Mouse (Mus musculus) kidney, adult 2 months (tissue): ENCODE results near the gene Zfp446. TPM values are rescaled to one million over a fixed set of nuclear protein-coding genes. Genes with fewer than 3 reads are reported as not detected.
A peak's percentile ranks its signal among the peaks of the same experiment; 100 is the strongest.

Source experiments
- DNase-seq: peaks from one replicate; pipeline ENCODE4 v3.0.0; 2021
- H3K27ac ChIP-seq: fragments of 200-500 bp; 2 replicates; pipeline ENCODE4 v1.5.1; 2012; ENCODE audit warnings: low read depth, low read length, control low read depth, inconsistent platforms; ENCODE audit not compliant: insufficient read depth
- H3K27me3 ChIP-seq: fragments of 200-500 bp; replicated peaks from 2 replicates; pipeline ENCODE4 v1.6.1; 2012; ENCODE audit warnings: mild to moderate bottlenecking, moderate library complexity, low read length, inconsistent platforms; ENCODE audit not compliant: control insufficient read depth, insufficient read depth
- H3K36me3 ChIP-seq: fragments of 200-500 bp; 2 replicates; pipeline ENCODE4 v1.6.1; 2012; ENCODE audit warnings: mild to moderate bottlenecking, moderate library complexity, low read length, inconsistent platforms; ENCODE audit not compliant: control insufficient read depth, insufficient read depth
- H3K4me1 ChIP-seq: fragments of 200-500 bp; 2 replicates; pipeline ENCODE4 v1.6.1; 2011; ENCODE audit warnings: low read length; ENCODE audit not compliant: control insufficient read depth, insufficient read depth
- H3K4me3 ChIP-seq: fragments of 200-500 bp; 2 replicates; pipeline ENCODE4 v1.5.1; 2011; ENCODE audit warnings: mild to moderate bottlenecking, low read depth, low read length, control low read depth; ENCODE audit not compliant: insufficient read depth
- CTCF ChIP-seq: fragments of 200-500 bp; conservative IDR thresholded peaks from 2 replicates; pipeline ENCODE4 v1.5.1; 2011; ENCODE audit warnings: low read depth, mild to moderate bottlenecking, control low read depth, low read length, moderate library complexity, mixed read lengths; ENCODE audit not compliant: insufficient read depth, insufficient read length
- POLR2A ChIP-seq: fragments of 200-500 bp; IDR thresholded peaks from one replicate; pipeline ENCODE4 v1.6.1; 2011; ENCODE audit warnings: low read depth, low read length, control low read depth
- WGBS: fragments of 180-500 bp; shearing (Covaris S2); methylation state at CpG from one replicate; pipeline ENCODE4 v1.1.7; 2018; 5-methylcytosine and 5-hydroxymethylcytosine counted together
- polyA plus RNA-seq: library from polyadenylated mRNA; depleted of rRNA; stranded (reverse); fragments of >200 nt; gene quantifications from 2 replicates; pipeline ENCODE4 v1.2.3, GENCODE M21; 2012

Gene Zfp446
- polyA plus RNA-seq, 1 experiment = 5.4 TPM

DNA sequence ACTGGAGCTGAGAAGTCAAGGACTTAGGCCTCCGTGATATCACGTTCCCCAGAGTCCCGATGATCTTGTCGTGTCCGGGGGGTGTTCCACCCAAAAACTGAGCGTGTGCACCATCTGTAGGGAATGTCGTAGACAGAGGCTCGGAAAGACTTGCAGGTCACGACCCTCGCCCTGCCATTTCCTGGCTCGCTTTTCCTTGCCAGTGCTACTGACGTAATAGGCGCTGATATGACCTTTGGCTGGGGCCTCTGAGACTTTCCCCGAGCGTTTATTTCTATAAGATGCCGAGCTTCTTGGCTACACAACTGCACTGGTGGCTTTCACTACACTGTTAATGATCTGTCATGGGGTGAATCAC, 27.8 kb upstream of the Zfp446 start:
- Histone ChIP-seq H3K4me3 (peak overlapping the region; percentile 76), H3K27ac (peak overlapping the region; percentile 32; the same call in 1 of the 2 replicates), H3K36me3 (no peaks in the 10 kb centered on the region), H3K27me3 (no peaks in the 10 kb centered on the region), H3K4me1 (no peaks in the 10 kb centered on the region)
- no peak for TF ChIP-seq POLR2A
- no peak for TF ChIP-seq CTCF
- no peak for DNase-seq
- WGBS = 3% methylated on average over 16 of the region's 16 CpGs

GRCm38 (mm10) chr7:12954896-12955295, 22.8 kb upstream of the Zfp446 start:
- H3K4me1 ChIP-seq = no peaks in the 10 kb centered on the region
- no peaks in the 10 kb centered on the region for H3K27me3 ChIP-seq
- 39% methylated on average over 3 of the region's 3 CpGs for WGBS
- H3K4me3 ChIP-seq = no peak overlapping the region
- TF ChIP-seq POLR2A = no peak
- 0 out of 2 replicates have a peak, but pooled peaks have one; percentile 7 for TF ChIP-seq CTCF
- H3K36me3 ChIP-seq = no peaks in the 10 kb centered on the region
- no peak overlapping the region for H3K27ac ChIP-seq
- no peak for DNase-seq

GRCm38 (mm10) chr7:12957511-12957910, 20.1 kb upstream of the Zfp446 start:
- Histone ChIP-seq H3K4me1 (no peaks in the 10 kb centered on the region), H3K4me3 (no peak overlapping the region), H3K36me3 (no peaks in the 10 kb centered on the region), H3K27ac (no peak overlapping the region), H3K27me3 (no peaks in the 10 kb centered on the region)
- TF ChIP-seq POLR2A = no peak
- TF ChIP-seq CTCF = no peak
- no peak for DNase-seq
- 67% methylated on average over 5 of the region's 5 CpGs for WGBS

- no peak for TF ChIP-seq CTCF
- no peak for TF ChIP-seq POLR2A
- Histone ChIP-seq H3K4me1 (no peaks in the 10 kb centered on the region), H3K27me3 (no peaks in the 10 kb centered on the region), H3K27ac (no peak overlapping the region), H3K36me3 (no peaks in the 10 kb centered on the region), H3K4me3 (no peak overlapping the region)
- no peak for DNase-seq
- WGBS = 79% methylated on average over 4 of the region's 4 CpGs
These were observed 18.7 kb upstream of the Zfp446 start for GRCm38 (mm10) chr7:12958948-12959347.

DNA sequence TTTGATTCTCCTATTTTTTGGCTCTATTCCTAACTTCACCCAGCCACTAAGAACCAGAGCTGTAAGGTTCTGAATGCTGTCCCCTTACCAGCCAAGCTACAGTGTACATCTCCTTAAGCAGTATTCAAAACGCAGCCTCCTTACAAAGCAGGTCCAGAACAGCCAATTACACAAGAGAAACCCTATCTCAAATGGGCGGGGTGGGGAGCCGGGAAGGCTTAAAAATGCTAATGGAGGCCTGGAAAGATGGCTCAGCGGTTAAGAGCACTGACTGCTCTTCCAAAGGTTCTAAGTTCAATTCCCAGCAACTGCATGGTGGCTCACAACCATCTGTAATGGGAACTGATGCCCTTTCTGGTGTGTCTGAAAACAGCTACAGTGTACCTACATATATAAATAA, 17.9 kb upstream of the Zfp446 start:
- TF ChIP-seq CTCF (no peak), POLR2A (no peak)
- H3K27me3 ChIP-seq = no peaks in the 10 kb centered on the region
- no peak for DNase-seq
- no peak overlapping the region for H3K27ac ChIP-seq
- no peak overlapping the region for H3K4me3 ChIP-seq
- no peaks in the 10 kb centered on the region for H3K36me3 ChIP-seq
- H3K4me1 ChIP-seq = no peaks in the 10 kb centered on the region
- WGBS = 45% methylated on average over 4 of the region's 4 CpGs

- H3K27ac ChIP-seq = peak overlapping the region; percentile 75
- TF ChIP-seq CTCF (no peak), POLR2A (no peak)
- 3% methylated on average over 29 of the region's 29 CpGs for WGBS
- H3K36me3 ChIP-seq = no peaks in the 10 kb centered on the region
- H3K4me1 ChIP-seq = 0 out of 2 replicates have a peak, but pooled peaks cover 3% of the 10 kb centered on the region
- H3K27me3 ChIP-seq = no peaks in the 10 kb centered on the region
- peak overlapping the region; percentile 68 for H3K4me3 ChIP-seq
- peak; percentile 68 for DNase-seq
These were observed 16.0 kb upstream of the Zfp446 start for GRCm38 (mm10) chr7:12961511-12962141.

DNA sequence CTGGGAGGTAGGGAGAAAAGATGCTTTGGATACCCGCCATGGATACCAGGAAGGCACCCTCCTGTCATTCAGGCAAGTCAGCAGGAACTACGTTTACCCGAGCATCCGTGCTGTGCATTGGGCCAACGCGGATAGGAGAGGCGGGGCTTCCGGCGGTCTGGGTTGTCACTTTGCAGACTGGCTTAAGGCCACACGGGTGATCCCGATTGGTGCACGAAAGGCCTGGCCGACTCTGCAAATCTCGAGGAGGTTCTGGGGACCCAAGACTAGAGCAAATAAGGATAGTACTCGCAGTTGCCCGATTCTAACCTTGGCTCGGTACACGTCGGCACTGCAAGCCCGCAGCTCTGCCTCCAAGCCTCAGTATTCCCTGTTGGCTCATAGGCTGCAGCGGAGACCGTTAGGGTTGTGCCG, 12.0 kb upstream of the Zfp446 start, which contains the start of gene Zfp324:
TSS of gene Zfp324 (plus strand) at position 161 of the 414 bp plus-strand sequence.
- 0 out of 2 replicates have a peak, but pooled peaks cover 3% of the 10 kb centered on the region for H3K4me1 ChIP-seq
- TF ChIP-seq POLR2A (peak; percentile 64), CTCF (no peak)
- under 1% methylated on average over 23 of the region's 23 CpGs for WGBS
- peak within 1 kb of the TSS; percentile 91 for H3K4me3 ChIP-seq
- H3K27ac ChIP-seq = peak within 1 kb of the TSS; percentile 85
- DNase-seq = peak; percentile 96
- no peaks in the 10 kb centered on the region; the same call in 1 of the 2 replicates for H3K36me3 ChIP-seq
- no peaks in the 10 kb centered on the region for H3K27me3 ChIP-seq
